Mouse (Mus musculus): Measurements from ENCODE around the gene Wasf2.

DNA sequence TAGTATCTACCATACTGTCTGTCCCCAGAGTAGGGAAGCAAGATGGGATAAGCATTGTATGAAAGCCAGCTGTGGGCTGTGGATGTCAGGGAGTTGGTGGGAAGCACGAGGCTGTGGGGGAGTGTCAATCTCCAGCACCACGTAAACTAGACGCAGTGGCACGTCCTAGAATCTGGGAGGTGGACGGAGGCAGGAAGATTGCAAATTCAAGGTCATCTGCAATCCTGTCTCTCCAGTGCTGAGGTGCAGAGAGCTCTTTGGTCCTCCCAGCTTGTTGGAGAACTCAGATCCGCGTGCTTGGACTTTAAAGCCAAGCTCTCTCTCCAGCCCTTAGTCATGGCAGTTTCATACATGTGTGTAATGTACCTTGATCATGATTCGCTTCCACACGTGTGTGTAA lies 36.5 kb downstream of the Wasf2 start:
- TF ChIP-seq CTCF (conservative IDR thresholded peaks at IDR 0.05; ENCODE audit: insufficient read depth, insufficient read length, low read depth, low read length): no peak
- no peak for TF ChIP-seq POLR2A (IDR thresholded peaks at IDR 0.05; ENCODE audit: low read depth, low read length)
